Mouse (Mus musculus) MN1 (cell line): ENCODE results near the gene Psma4.
A peak's percentile ranks its signal among the peaks of the same experiment; 100 is the strongest.
"Not testable (repeated sequence)": the region's sequence is repeated elsewhere in the genome, so short reads cannot be mapped to it uniquely, and the experiment has no call there.

Source experiments
- DNase-seq: peaks from one replicate; pipeline ENCODE4 v3.0.0-alpha.2; 2016; ENCODE audit warnings: low spot score

The Psma4 gene

GRCm38 (mm10) chr9:54950575-54951321 lies at the start of gene Psma4, which contains the start of gene AY074887:
Psma4 (plus strand) TSS chr9:54950790.
AY074887 (minus strand) TSS chr9:54950998.
- peak; percentile 95 for DNase-seq

- no peak for DNase-seq
These were observed 41.1 kb upstream of the Psma4 start for GRCm38 (mm10) chr9:54909446-54909845.

DNA sequence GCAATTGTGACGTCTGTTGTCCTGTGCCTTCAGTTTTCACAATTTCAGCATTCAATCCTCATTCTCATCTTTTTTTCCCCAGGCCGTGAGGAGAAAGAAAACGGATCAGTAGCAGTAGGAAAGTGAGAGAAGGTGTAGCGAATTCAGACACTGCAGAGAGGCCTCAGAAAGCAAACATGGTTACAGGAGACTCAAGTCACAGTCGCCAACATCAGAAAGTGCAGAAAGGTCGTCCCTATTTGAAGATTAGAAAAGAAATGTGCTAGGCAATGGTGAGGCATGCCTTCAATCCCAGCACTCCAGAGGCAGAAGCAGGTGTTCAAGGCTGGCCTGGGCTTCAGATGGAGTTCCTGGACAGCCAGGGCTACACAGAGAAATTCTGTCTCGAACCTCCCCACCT lies 35.0 kb upstream of the Psma4 start:
- no peak for DNase-seq

DNA sequence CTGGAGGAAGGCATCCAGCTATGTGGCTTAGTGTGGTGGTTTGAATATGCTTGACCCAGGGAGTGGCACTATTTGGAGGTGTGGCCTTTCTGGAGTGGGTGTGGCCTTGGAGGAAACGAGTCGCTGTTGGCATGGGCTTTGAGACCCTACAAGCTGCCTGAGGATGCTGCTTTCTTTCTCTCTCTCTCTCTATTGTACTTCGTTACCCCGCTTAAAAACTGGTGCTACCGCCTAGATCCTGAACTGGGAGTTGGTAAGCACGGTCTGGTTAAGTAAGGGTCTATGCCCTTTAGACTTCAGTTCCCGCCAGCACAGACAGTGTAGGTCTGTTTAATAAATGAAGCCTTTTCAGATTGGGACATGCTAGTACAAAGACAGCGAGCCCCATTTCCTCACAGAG lies 34.2 kb upstream of the Psma4 start:
- no peak for DNase-seq

GRCm38 (mm10) chr9:54917010-54917677 lies 33.4 kb upstream of the Psma4 start, which contains the start of gene Hykk:
Hykk (plus strand) TSS chr9:54917283.
- no peak for DNase-seq

- DNase-seq: no peak
These were observed 32.4 kb upstream of the Psma4 start for GRCm38 (mm10) chr9:54918191-54918590.

DNA sequence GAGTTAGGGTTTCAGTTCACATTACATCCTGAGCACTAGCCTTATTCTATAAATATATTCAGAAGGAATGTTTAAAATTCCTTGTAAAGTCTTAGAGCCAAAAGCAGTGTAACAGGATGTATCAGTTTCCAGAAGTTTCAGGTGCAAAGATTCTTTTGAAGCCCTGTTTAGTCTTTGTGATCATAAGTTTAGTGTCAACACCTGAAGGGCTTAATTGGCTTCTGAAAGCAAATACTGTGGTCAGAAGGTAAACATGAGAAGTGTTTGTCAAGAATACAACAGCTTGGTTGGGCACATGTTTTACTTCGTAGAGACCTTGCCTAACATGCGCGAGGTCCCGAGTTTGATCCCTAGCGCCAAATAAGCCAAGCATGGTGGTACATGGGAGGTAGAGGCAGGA lies 31.8 kb upstream of the Psma4 start:
- no peak for DNase-seq

DNA sequence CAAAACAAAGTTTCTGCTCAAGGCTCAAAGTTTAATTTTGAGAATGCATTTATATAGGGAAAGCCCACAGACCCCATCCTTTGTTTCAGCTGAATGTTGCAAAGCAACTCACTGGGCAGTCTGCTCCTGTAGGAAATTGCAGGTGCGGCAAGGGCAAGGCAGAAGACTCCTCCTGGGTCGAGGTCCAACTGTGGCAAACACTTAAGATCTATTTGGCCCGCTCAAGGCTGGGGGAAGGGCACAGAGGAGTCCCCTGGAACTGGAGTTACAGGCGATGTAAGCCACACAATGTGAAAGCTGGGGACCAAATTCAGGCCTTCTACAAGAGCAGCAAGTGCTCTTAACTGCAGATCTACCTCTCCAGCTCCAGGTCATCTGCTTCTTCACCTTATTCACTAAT lies 30.6 kb upstream of the Psma4 start:
- no peak for DNase-seq

DNA sequence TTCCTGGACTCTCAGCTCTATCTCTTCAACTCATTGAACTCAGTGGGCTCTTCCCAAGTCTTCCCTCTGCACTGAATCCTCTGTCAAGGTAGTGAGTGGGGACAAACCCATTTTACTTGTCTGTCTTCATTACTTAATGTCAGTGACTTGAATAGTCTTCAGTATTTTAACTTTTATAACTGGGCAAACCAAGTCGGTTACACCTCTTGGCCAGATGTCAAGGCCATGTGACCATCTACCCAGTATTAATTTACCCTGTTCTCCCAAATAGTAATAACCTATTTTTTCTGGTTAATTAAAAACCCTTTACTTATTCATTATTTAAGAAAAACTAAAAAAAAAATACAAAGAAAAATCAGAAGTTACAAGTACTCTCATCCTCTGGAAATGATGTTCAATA lies 19.8 kb upstream of the Psma4 start:
- no peak for DNase-seq

- DNase-seq: no peak
These were observed 18.8 kb upstream of the Psma4 start for GRCm38 (mm10) chr9:54931765-54932164.

GRCm38 (mm10) chr9:54932379-54932778 lies 18.2 kb upstream of the Psma4 start:
- DNase-seq: no peak

DNA sequence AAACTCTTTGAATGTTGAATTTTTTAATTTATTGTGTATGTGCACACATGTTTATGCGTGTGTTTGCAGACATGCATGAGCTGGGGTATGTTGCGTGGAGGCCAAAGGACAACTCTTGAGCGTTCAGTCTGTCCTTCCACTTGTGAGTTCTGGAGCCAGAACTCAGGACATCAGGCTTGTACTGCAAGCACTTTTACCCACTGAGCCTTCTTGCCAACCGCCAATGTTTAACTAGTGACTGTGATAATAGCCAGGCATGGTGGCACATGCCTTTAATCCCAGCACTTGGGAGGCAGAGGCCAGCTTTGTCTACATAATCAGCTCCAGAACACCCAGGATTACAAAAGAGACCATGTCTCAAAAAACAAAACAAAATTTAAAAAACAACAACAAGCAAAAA lies 8.5 kb upstream of the Psma4 start:
- no peak for DNase-seq

DNA sequence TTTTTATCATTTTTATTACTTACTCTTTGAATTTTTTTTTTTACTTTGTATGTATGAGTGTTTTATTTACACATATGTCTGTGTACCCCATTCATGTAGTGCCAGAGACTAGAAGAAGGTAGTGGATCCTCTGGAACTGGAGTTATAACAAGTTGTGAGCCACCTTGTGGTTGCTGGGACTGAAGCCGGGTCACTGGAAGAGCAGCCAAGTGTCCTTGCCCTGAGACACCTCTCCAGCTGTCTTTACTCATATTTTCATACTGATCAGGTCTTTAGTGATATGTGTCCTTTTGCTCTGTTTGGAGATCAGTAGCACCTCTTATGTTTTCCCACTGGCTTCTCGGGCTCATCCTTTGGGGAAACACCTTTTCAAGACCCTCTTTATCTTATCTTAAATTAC lies 6.1 kb upstream of the Psma4 start:
- no peak for DNase-seq

- no peak for DNase-seq
These were observed 4.3 kb upstream of the Psma4 start for GRCm38 (mm10) chr9:54946256-54946655.

DNA sequence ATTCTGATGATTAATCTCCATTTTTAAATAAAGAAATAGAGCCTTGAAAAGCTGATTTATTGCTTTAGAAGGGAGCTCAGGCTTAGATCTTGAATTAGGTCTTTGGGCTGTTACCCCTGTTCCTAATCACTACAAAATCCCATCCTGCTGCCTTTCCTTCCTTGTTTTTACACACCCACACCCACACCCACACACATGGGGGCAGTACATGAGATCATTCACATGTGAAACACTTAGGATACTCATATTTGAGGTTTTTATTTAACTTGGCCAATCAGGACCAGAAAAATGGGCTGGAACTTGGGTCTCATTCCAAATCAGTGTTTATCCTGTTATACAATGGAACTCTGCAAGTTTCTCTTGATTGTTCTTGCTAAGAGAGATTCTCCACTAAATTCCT lies 1.1 kb upstream of the Psma4 start:
- DNase-seq: no peak

- DNase-seq: not testable (repeated sequence)
These were observed 428 bp upstream of the Psma4 start for GRCm38 (mm10) chr9:54950162-54950561.

- DNase-seq: no peak
These were observed 10.5 kb downstream of the Psma4 start for GRCm38 (mm10) chr9:54961059-54961458.

DNA sequence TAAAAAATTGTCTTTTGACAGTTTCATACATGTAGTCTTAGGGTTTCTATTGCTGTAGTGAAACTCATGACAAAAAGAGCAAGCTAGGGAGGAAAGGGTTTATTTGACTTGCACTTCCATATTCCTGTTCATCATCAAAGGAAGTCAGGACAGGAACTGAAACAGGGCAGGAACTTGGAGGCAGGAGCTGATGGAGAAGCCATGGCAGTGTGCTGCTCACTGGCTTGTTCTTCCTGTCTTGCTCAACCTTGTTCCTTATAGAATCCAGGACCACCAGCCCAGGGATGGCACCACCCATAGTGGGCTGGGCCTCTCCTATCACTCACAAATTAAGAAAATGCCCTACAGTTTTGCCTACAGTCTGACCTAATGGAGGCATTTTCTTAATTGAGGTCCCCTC lies 13.1 kb downstream of the Psma4 start:
- DNase-seq: no peak

GRCm38 (mm10) chr9:54969972-54970637 lies 19.5 kb downstream of the Psma4 start:
- no peak for DNase-seq

GRCm38 (mm10) chr9:54980674-54981073 lies 30.1 kb downstream of the Psma4 start, which contains the start of gene Chrna5:
Chrna5 (plus strand) TSS chr9:54980880.
- DNase-seq: peak; percentile 16

DNA sequence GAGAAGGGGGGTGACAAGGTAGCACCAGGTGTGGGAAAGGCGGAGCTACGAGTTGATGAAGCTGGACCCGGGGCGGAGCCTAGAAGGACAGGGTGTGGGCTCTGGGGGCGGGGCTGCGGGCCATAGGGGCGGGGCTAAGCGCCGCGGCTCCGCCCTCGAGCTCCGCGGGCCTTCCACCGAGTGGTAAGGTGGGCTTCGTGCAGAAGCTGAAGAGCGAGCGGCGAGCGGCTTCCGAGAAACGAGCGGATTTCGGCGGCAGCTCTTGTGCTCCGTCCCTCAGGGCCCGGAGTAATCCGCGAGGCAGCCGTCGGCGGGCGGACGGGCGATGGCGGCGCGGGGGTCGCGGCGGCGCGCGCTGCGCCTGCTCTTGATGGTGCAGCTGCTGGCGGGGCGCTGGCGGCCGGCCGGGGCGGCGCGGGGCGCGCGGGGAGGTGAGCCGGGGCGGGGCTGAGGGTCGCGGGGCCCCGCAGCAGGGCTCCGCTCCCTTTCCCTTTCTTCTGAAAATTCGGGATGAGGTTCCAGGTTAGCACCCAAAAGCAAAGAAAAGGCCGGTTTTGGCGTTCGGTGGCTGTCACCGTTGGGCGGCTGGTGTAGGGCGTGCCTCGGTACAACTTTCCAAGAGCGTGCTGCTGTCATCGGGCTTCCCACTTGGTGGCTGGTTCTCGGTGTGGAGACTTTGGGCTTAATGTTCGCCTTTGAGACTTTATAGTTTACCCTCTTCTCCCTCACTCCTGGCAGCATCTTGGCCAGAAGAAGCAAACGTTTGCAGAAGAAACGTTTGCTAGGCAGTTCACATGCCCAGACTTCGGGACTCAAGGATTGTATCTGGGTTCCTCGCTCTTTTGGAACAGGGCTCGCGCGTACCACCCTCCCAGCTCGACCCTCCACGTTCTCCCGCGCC lies 31.0 kb downstream of the Psma4 start:
- DNase-seq: peak; percentile 69

DNA sequence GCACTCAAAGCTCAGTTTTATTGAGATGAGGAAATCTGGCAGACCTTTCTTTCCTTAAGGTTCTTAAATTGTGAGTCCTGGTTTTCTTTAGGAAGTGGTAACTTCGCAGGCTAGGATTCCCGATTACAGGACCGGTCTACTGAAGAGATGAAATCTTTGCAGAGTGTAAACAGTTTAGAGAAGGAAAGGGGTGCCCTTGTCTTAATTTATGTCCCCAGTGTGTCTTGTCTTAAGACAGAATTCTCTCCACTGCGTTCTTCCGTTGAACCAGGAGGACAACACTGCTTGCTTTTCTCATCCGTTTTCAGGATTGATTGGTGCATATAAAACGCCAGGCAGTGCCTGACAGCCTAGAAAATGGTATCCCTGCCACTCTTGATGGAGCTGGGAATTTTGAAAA lies 31.8 kb downstream of the Psma4 start:
- no peak for DNase-seq
